Comparison of ENCODE assay signal across 26 mouse cellular contexts in genomic region chr16:89972018-89972417, GRCm38 (mm10).
DNase-seq lines count a peak whose midpoint lies in the region; ATAC-seq and TF ChIP-seq lines count a peak whose summit lies in the region.
"Had no signal": no experiment of that assay in that cellular context is flagged by ENCODE, and none has a peak within 500 bp of the region (broad histone marks: within the 10 kb centered on the region; RNA-seq: fewer than 3 reads in every experiment).

No protein-coding gene starts in this region.

- WGBS in liver, embryonic 12.5 days (ENCODE audit: insufficient replicate concordance) = 67% methylated on average over 6 of the region's 6 CpGs
- 75% methylated on average over 6 of the region's 6 CpGs for WGBS in liver, embryonic 11.5 days
- 72% methylated on average over 6 of the region's 6 CpGs for WGBS in embryonic facial prominence, embryonic 15.5 days
- 68% methylated on average over 6 of the region's 6 CpGs for WGBS in stomach, embryonic 15.5 days
- WGBS in lung, postnatal 0 days = 75% methylated on average over 6 of the region's 6 CpGs

- H3K4me1 ChIP-seq in liver, embryonic 12.5 days = 0 out of 2 replicates have a peak, but pooled peaks cover 7% of the 10 kb centered on the region
- H3K4me1 ChIP-seq in liver, embryonic 11.5 days (replicated peaks; ENCODE audit: control insufficient read depth, insufficient read depth, low read length) = no peaks in the 10 kb centered on the region
- peaks cover 20% of the 10 kb centered on the region for H3K4me1 ChIP-seq in embryonic facial prominence, embryonic 15.5 days
- H3K4me1 ChIP-seq in stomach, embryonic 15.5 days = no peaks in the 10 kb centered on the region
- H3K4me1 ChIP-seq in lung, postnatal 0 days (ENCODE audit: insufficient read depth, low read depth, low read length) = no peaks in the 10 kb centered on the region
- H3K4me1 ChIP-seq: heart, embryonic 15.5 days; hindbrain, embryonic 13.5 days had no signal

- no peak overlapping the region for H3K9ac ChIP-seq in liver, embryonic 12.5 days
- no peak overlapping the region for H3K9ac ChIP-seq in liver, embryonic 11.5 days (ENCODE audit: low read depth, low read length)
- no peak overlapping the region for H3K9ac ChIP-seq in embryonic facial prominence, embryonic 15.5 days
- H3K9ac ChIP-seq in stomach, embryonic 15.5 days = no peak overlapping the region
- no peak overlapping the region for H3K9ac ChIP-seq in lung, postnatal 0 days (replicated peaks; ENCODE audit: low read depth)
- H3K9ac ChIP-seq: embryonic facial prominence, embryonic 13.5 days; heart, embryonic 15.5 days; hindbrain, embryonic 13.5 days had no signal

- DNase-seq in CD4-positive, CD25-positive, alpha-beta regulatory T cell, adult 2 months (ENCODE audit: low read depth, low spot score) = peak; percentile 24
- DNase-seq in liver, embryonic 11.5 days (ENCODE audit: low spot score) = no peak
- no peak for DNase-seq in gastrocnemius, adult 8-10 months (ENCODE audit: low spot score in 2 of 2)
- DNase-seq in lung, postnatal 0 days (ENCODE audit: low spot score) = no peak
- DNase-seq: adrenal gland, postnatal 14 days; B cell, adult 2 months; cerebellum, adult 11-12 months; cerebellum, adult 9-10 months; cerebellum, postnatal 25 days; gastrocnemius, postnatal 14 days; heart, adult 2 months; heart, postnatal 14 days had no signal

- H3K27me3 ChIP-seq in liver, embryonic 12.5 days (replicated peaks) = no peaks in the 10 kb centered on the region
- H3K27me3 ChIP-seq in liver, embryonic 11.5 days (replicated peaks; ENCODE audit: control insufficient read depth, insufficient read depth, low read length) = no peaks in the 10 kb centered on the region
- no peaks in the 10 kb centered on the region for H3K27me3 ChIP-seq in embryonic facial prominence, embryonic 15.5 days
- no peaks in the 10 kb centered on the region for H3K27me3 ChIP-seq in stomach, embryonic 15.5 days (replicated peaks)
- no peaks in the 10 kb centered on the region for H3K27me3 ChIP-seq in lung, postnatal 0 days (replicated peaks; ENCODE audit: insufficient read depth, low read length)
- H3K27me3 ChIP-seq: CH12.LX; embryonic facial prominence, embryonic 13.5 days; heart, embryonic 15.5 days; hindbrain, embryonic 13.5 days; Patski had no signal

- no peak overlapping the region for H3K4me2 ChIP-seq in liver, embryonic 12.5 days
- H3K4me2 ChIP-seq in liver, embryonic 11.5 days = no peak overlapping the region
- H3K4me2 ChIP-seq in embryonic facial prominence, embryonic 15.5 days (replicated peaks) = no peak overlapping the region
- H3K4me2 ChIP-seq in stomach, embryonic 15.5 days = no peak overlapping the region
- no peak overlapping the region for H3K4me2 ChIP-seq in lung, postnatal 0 days (replicated peaks; ENCODE audit: low read depth, low read length)
- H3K4me2 ChIP-seq: embryonic facial prominence, embryonic 13.5 days; heart, embryonic 11.5 days; heart, embryonic 15.5 days; hindbrain, embryonic 13.5 days had no signal

- no peak for TF ChIP-seq EP300 in lung, postnatal 0 days (IDR thresholded peaks at IDR 0.05)

- no peak overlapping the region for H3K4me3 ChIP-seq in liver, embryonic 12.5 days
- no peak overlapping the region for H3K4me3 ChIP-seq in liver, embryonic 11.5 days (ENCODE audit: low read depth, low read length)
- H3K4me3 ChIP-seq in embryonic facial prominence, embryonic 15.5 days (replicated peaks) = no peak overlapping the region
- no peak overlapping the region for H3K4me3 ChIP-seq in stomach, embryonic 15.5 days (replicated peaks)
- H3K4me3 ChIP-seq in lung, postnatal 0 days (ENCODE audit: low read depth, low read length) = no peak overlapping the region
- H3K4me3 ChIP-seq: embryonic facial prominence, embryonic 13.5 days; erythroblast, embryonic 14.5 days; forebrain, embryonic 10.5 days; heart, adult 2 months; heart, embryonic 15.5 days; hindbrain, embryonic 13.5 days had no signal

- no peaks in the 10 kb centered on the region for H3K36me3 ChIP-seq in liver, embryonic 12.5 days
- no peaks in the 10 kb centered on the region for H3K36me3 ChIP-seq in liver, embryonic 11.5 days (ENCODE audit: control insufficient read depth, insufficient read depth, low read length)
- no peaks in the 10 kb centered on the region for H3K36me3 ChIP-seq in embryonic facial prominence, embryonic 15.5 days
- no peaks in the 10 kb centered on the region for H3K36me3 ChIP-seq in stomach, embryonic 15.5 days
- no peaks in the 10 kb centered on the region for H3K36me3 ChIP-seq in lung, postnatal 0 days (ENCODE audit: insufficient read depth, low read length)
- H3K36me3 ChIP-seq: embryonic facial prominence, embryonic 13.5 days; forebrain, embryonic 10.5 days; heart, embryonic 15.5 days; hindbrain, embryonic 13.5 days had no signal

- no peak overlapping the region for H3K27ac ChIP-seq in liver, embryonic 12.5 days
- H3K27ac ChIP-seq in liver, embryonic 11.5 days (ENCODE audit: low read depth, low read length) = no peak overlapping the region
- H3K27ac ChIP-seq in embryonic facial prominence, embryonic 15.5 days (replicated peaks) = 0 out of 2 replicates have a peak overlapping the region, but pooled peaks have one; percentile 5
- H3K27ac ChIP-seq in stomach, embryonic 15.5 days = peak overlapping the region; percentile 41; the same call in 1 of the 2 replicates
- no peak overlapping the region for H3K27ac ChIP-seq in lung, postnatal 0 days (ENCODE audit: low read length)
- H3K27ac ChIP-seq: embryonic facial prominence, embryonic 13.5 days; forebrain, embryonic 10.5 days; heart, adult 2 months; heart, embryonic 15.5 days; hindbrain, embryonic 13.5 days had no signal

- no peak for ATAC-seq in CD4-positive, CD25-positive, alpha-beta regulatory T cell, adult 4 months
- peak; percentile 58; the same call in 1 of the 2 replicates for ATAC-seq in liver, embryonic 12.5 days
- ATAC-seq in liver, embryonic 11.5 days (replicated peaks; ENCODE audit: low FRiP score) = no peak
- no peak for ATAC-seq in embryonic facial prominence, embryonic 15.5 days (ENCODE audit: insufficient number of reproducible peaks, low FRiP score, low TSS enrichment, low read depth)
- peak; percentile 80 for ATAC-seq in stomach, embryonic 15.5 days (ENCODE audit: insufficient read depth, low FRiP score, low read depth)
- no peak for ATAC-seq in lung, postnatal 0 days
- ATAC-seq: activated CD4-positive, CD25-positive, alpha-beta regulatory T cell, adult 4 months; forebrain, embryonic 14.5 days; Patski had no signal

- no peak for TF ChIP-seq CTCF in lung, postnatal 0 days (IDR thresholded peaks at IDR 0.05)

- H3K9me3 ChIP-seq in liver, embryonic 12.5 days (replicated peaks) = no peaks in the 10 kb centered on the region
- no peaks in the 10 kb centered on the region for H3K9me3 ChIP-seq in liver, embryonic 11.5 days (ENCODE audit: control insufficient read depth, low read length)
- no peaks in the 10 kb centered on the region for H3K9me3 ChIP-seq in embryonic facial prominence, embryonic 15.5 days (replicated peaks)
- no peaks in the 10 kb centered on the region for H3K9me3 ChIP-seq in stomach, embryonic 15.5 days
- no peaks in the 10 kb centered on the region for H3K9me3 ChIP-seq in lung, postnatal 0 days (ENCODE audit: low read length)
- H3K9me3 ChIP-seq: embryonic facial prominence, embryonic 13.5 days; forebrain, embryonic 10.5 days; heart, embryonic 15.5 days; hindbrain, embryonic 13.5 days had no signal

Comparison
In these comparisons a context has a peak if more than half of its experiments do, and no peak if none do; other contexts are left out.
1. ATAC-seq: peak in liver, embryonic 12.5 days (single experiment) and stomach, embryonic 15.5 days (single experiment); none in CD4-positive, CD25-positive, alpha-beta regulatory T cell, adult 4 months (single experiment), liver, embryonic 11.5 days (single experiment), embryonic facial prominence, embryonic 15.5 days (single experiment) and lung, postnatal 0 days (single experiment).
2. H3K27ac ChIP-seq: peak in embryonic facial prominence, embryonic 15.5 days (single experiment) and stomach, embryonic 15.5 days (single experiment); none in liver, embryonic 12.5 days (single experiment), liver, embryonic 11.5 days (single experiment) and lung, postnatal 0 days (single experiment).